Mouse (Mus musculus) limb, embryonic 14.5 days (tissue): ENCODE results near the gene 1810009A15Rik. TPM values are rescaled to one million over a fixed set of nuclear protein-coding genes. Genes with fewer than 3 reads are reported as not detected.

Source experiments
- ATAC-seq: fragments of 200-750 bp; cut with Nextera tagmentation; 2 replicates; pipeline ENCODE4 v1.8.0; 2017; ENCODE audit warnings: low read depth, moderate number of reproducible peaks, moderate TSS enrichment; ENCODE audit not compliant: low FRiP score
- DNase-seq: peaks from one replicate; pipeline ENCODE4 v3.0.0-alpha.2; 2015; ENCODE audit warnings: low spot score
- H3K27ac ChIP-seq: fragments of 300-500 bp; sonication (generic); replicated peaks from 2 replicates; pipeline ENCODE4 v1.5.1; 2014; ENCODE audit warnings: low read depth, mild to moderate bottlenecking, low read length, moderate library complexity, mixed read lengths
- H3K27me3 ChIP-seq: fragments of 300-500 bp; sonication (generic); 2 replicates; pipeline ENCODE4 v1.6.1; 2014; ENCODE audit warnings: low read length, mixed read lengths; ENCODE audit not compliant: control insufficient read depth, insufficient read depth
- H3K36me3 ChIP-seq: fragments of 300-500 bp; sonication (generic); 2 replicates; pipeline ENCODE4 v1.6.1; 2014; ENCODE audit warnings: mild to moderate bottlenecking, low read length, moderate library complexity, mixed read lengths; ENCODE audit not compliant: control insufficient read depth, insufficient read depth
- H3K4me1 ChIP-seq: fragments of 300-500 bp; sonication (generic); 2 replicates; pipeline ENCODE4 v1.6.1; 2014; ENCODE audit warnings: antibody characterized with exemption, low read length, mixed read lengths; ENCODE audit not compliant: control insufficient read depth, insufficient read depth
- H3K4me2 ChIP-seq: fragments of 300-500 bp; sonication (generic); replicated peaks from 2 replicates; pipeline ENCODE4 v1.6.1; 2014; ENCODE audit warnings: low read depth, mild to moderate bottlenecking, low read length, moderate library complexity; ENCODE audit not compliant: severe bottlenecking
- H3K4me3 ChIP-seq: fragments of 300-500 bp; sonication (generic); replicated peaks from 2 replicates; pipeline ENCODE4 v1.5.1; 2014; ENCODE audit warnings: low read length
- H3K9ac ChIP-seq: fragments of 300-500 bp; sonication (generic); 2 replicates; pipeline ENCODE4 v1.6.1; 2014; ENCODE audit warnings: mild to moderate bottlenecking, low read depth, low read length, moderate library complexity; ENCODE audit not compliant: severe bottlenecking
- H3K9me3 ChIP-seq: fragments of 300-500 bp; sonication (generic); 2 replicates; pipeline ENCODE4 v1.6.1; 2016; ENCODE audit warnings: low read length; ENCODE audit not compliant: control insufficient read depth
- POLR2A ChIP-seq: fragments of 200-500 bp; IDR thresholded peaks from 2 replicates; pipeline ENCODE4 v1.8.0; 2012; ENCODE audit warnings: inconsistent platforms, mild to moderate bottlenecking, moderate library complexity, borderline replicate concordance; ENCODE audit not compliant: insufficient read depth, insufficient read length; ENCODE audit errors: extremely low read depth
- WGBS: fragments of 180-500 bp; shearing (Covaris S2); extraction: QIAGEN DNeasy Blood & Tissue Kit; methylation state at CpG from one replicate; pipeline ENCODE4 v1.1.7; 2014; 5-methylcytosine and 5-hydroxymethylcytosine counted together
- polyA plus RNA-seq, 2 experiments: library from polyadenylated mRNA; depleted of rRNA in 1 of 2; stranded (reverse) in 1 of 2; unstranded in 1 of 2; fragments of >200 nt; fragmentation: Nextera tagmentation in 1 of 2; extraction: Ambion mirVana in 1 of 2; gene quantifications; 2 replicates each; pipeline versions ENCODE4 v1.2.1 to v1.2.3; 2012 to 2014

1810009A15Rik gene
- polyA plus RNA-seq, 2 experiments = 80.2 to 92.1 TPM

DNA sequence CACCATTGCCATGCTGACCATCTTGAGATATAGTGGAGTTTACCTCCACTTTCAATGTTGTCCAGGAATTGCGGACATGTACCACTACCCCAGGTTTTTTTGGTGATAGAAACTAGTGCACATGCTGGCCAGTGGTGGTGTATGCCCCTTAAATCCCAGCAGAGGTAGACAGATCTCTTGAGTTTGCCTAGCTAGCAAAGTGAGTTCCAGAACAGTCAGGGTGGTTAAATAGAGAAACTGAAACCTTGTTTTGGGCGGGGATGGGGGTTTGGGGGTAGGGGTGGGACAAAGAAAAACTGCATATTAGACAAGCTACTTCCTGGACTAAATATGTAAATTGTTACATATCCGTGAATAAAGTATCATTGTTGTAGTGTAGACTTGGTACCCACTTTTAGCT lies 30.3 kb downstream of the 1810009A15Rik start:
- no peak overlapping the region for H3K9ac ChIP-seq
- WGBS = 91% methylated on average over 3 of the region's 3 CpGs

GRCm38 (mm10) chr19:8919684-8920072 lies 31.0 kb downstream of the 1810009A15Rik start:
- DNase-seq (no peak), ATAC-seq (no peak)
- Histone ChIP-seq H3K4me2 (peak overlapping the region; percentile 91), H3K9ac (peak overlapping the region; percentile 77; the same call in 1 of the 2 replicates), H3K4me1 (peaks cover 13% of the 10 kb centered on the region), H3K27me3 (no peaks in the 10 kb centered on the region), H3K36me3 (peaks cover 32% of the 10 kb centered on the region), H3K4me3 (peak overlapping the region; percentile 79), H3K27ac (peak overlapping the region; percentile 86), H3K9me3 (no peaks in the 10 kb centered on the region)
- 72% methylated on average over 6 of the region's 6 CpGs for WGBS
- TF ChIP-seq POLR2A = no peak

More for the DNA sequence above, 30.3 kb downstream of the 1810009A15Rik start:
- H3K36me3 ChIP-seq = peaks cover 39% of the 10 kb centered on the region
- H3K27me3 ChIP-seq = no peaks in the 10 kb centered on the region
- H3K4me3 ChIP-seq = no peak overlapping the region
- no peak overlapping the region for H3K4me2 ChIP-seq
- DNase-seq = no peak
- ATAC-seq = no peak
- no peak overlapping the region for H3K27ac ChIP-seq
- H3K4me1 ChIP-seq = peaks cover 13% of the 10 kb centered on the region
- H3K9me3 ChIP-seq = no peaks in the 10 kb centered on the region
- TF ChIP-seq POLR2A = no peak

DNA sequence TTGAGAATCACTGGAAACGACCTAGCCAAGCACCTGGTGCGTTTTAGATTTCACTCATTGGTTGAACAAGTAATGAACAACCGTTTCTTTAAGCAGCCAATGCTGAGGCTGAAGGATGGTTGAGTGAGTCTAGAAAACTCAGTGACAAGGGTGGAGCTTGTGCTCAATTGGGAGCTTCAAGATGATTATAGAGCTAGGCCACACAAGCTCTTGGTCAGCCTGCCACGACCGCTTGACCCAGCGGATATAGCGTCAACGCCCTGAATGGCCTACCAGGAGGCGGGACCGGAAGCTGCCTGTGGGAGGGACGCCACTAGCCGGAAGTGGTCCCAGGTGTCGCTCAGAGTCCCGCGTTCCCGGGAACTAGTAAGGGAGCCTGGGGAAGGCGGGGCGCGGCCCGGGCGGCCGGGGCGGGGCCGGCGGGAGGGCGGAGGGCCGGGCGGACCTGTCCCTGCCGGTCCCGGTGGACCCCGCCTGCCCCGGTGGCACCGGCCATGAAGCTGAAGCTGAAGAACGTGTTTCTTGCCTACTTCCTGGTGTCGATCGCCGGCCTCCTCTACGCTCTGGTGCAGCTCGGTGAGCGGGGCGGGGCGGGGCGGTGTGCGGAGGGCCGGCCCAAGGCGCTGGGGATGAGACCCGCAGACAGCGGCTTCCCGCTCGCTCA lies 31.6 kb downstream of the 1810009A15Rik start, which contains the start of gene B3gat3:
Gene B3gat3, plus strand, starts transcription at position 302 of the 664 bp plus-strand sequence.
- Histone ChIP-seq H3K4me3 (peak within 1 kb of the TSS; percentile 79), H3K9me3 (no peaks in the 10 kb centered on the region), H3K4me1 (peaks cover 13% of the 10 kb centered on the region), H3K9ac (peak within 1 kb of the TSS; percentile 77), H3K27me3 (no peaks in the 10 kb centered on the region), H3K27ac (peak within 1 kb of the TSS; percentile 86), H3K36me3 (peaks cover 29% of the 10 kb centered on the region), H3K4me2 (peak within 1 kb of the TSS; percentile 91)
- DNase-seq (peak; percentile 93), ATAC-seq (peak; percentile 97)
- TF ChIP-seq POLR2A = peak; percentile 57; the same call in 1 of the 2 replicates
- WGBS = 4% methylated on average over 30 of the region's 50 CpGs

GRCm38 (mm10) chr19:8920836-8921291 lies 32.2 kb downstream of the 1810009A15Rik start:
- H3K27ac ChIP-seq = peak overlapping the region; percentile 86
- H3K9me3 ChIP-seq = no peaks in the 10 kb centered on the region
- peak overlapping the region; percentile 79 for H3K4me3 ChIP-seq
- no peak for TF ChIP-seq POLR2A
- H3K4me1 ChIP-seq = peaks cover 13% of the 10 kb centered on the region
- WGBS = under 1% methylated on average over 6 of the region's 6 CpGs
- H3K4me2 ChIP-seq = peak overlapping the region; percentile 91
- H3K36me3 ChIP-seq = peaks cover 29% of the 10 kb centered on the region
- no peak for ATAC-seq
- peak overlapping the region; percentile 77 for H3K9ac ChIP-seq
- peak; percentile 68 for DNase-seq
- no peaks in the 10 kb centered on the region for H3K27me3 ChIP-seq

DNA sequence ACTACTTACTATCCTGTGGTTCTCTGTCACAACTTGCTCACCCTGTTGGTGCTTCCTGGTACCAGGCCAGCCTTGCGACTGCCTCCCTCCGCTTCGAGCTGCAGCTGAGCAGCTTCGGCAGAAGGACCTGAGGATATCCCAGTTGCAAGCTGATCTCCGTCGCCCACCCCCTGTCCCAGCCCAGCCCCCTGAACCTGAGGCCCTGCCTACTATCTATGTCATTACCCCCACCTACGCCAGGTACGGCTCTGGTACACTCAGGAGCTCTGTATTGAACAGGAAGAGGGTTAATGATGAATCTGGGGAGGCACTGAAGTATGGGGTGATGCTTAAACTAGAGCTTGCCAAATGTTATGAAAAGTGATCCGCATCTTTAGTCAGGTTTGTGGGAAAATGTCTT lies 33.1 kb downstream of the 1810009A15Rik start:
- H3K4me3 ChIP-seq = no peak overlapping the region
- no peak for DNase-seq

More for the DNA sequence above, 33.1 kb downstream of the 1810009A15Rik start:
- Histone ChIP-seq H3K36me3 (peaks cover 29% of the 10 kb centered on the region), H3K27me3 (no peaks in the 10 kb centered on the region), H3K4me1 (peaks cover 13% of the 10 kb centered on the region), H3K9ac (no peak overlapping the region), H3K27ac (no peak overlapping the region), H3K9me3 (no peaks in the 10 kb centered on the region), H3K4me2 (no peak overlapping the region)
- ATAC-seq = no peak
- TF ChIP-seq POLR2A = no peak
- 71% methylated on average over 9 of the region's 9 CpGs for WGBS
